Mouse (Mus musculus) erythroblast, adult 5-6 weeks (primary cell): Measurements from ENCODE around the gene Ppp1r13l. TPM values are rescaled to one million over a fixed set of nuclear protein-coding genes. Genes with fewer than 3 reads are reported as not detected.

Experiments used
- ATAC-seq: replicated peaks from 2 replicates; pipeline ENCODE4 v1.8.0; 2016; ENCODE audit warnings: moderate number of reproducible peaks, mild to moderate bottlenecking, moderate TSS enrichment, inconsistent platforms; ENCODE audit not compliant: poor library complexity, low FRiP score, severe bottlenecking
- total RNA-seq, 2 experiments: library from RNA; stranded (forward) in 1 of 2; stranded (reverse) in 1 of 2; fragments of 150-400 nt in 1 of 2; fragments of 200-764, 138-1000 nt in 1 of 2; gene quantifications; 2 replicates each; pipeline versions ENCODE4 v1.2.3 to v1.2.4; 2015 to 2017; ENCODE audit warnings: low replicate concordance in 2 of 2

The Ppp1r13l gene
- total RNA-seq, 2 experiments from 2014 or later: 0.19 TPM; not detected in 1

DNA sequence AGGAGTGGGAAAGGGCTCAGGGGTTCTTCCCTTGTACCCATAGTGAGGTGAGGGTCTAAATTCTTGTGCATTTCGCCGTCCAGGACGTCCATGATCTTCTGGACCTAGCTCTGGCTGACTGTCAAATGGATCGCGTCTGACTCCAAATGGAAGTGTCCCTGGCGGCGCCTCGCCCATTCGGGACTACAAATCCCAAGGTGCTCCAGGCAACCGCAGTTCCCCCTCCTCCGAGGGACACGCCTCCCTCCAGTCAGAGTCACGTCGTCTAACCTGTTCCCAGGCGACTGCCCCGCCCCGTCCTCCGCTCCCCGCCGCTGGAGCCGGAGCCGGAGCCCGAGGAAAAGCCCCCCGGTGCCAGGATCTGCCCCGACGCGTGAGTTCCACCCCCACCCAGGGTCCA is 1.4 kb downstream of the Ppp1r13l start:
- peak; percentile 80 for ATAC-seq

DNA sequence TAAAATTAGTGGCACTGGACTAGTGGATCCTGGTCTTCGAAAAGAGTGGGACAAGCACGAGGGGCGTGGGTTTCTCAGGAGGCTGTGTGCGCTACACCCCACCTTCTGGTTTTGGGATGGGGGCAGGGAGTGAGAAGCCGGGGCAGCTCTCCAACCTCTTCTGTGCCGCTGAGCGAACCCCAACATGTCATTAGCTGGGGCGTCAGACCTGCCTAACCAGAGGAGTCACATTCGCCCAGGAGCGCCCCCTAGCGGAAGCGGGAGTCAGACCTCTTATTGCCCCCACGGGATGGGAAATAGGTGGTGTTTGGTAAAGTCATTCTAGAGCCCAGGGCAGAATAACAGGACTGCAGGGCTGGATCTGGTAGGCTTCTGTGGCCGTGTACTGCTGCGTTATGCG is 2.2 kb downstream of the Ppp1r13l start:
- peak; percentile 47 for ATAC-seq

DNA sequence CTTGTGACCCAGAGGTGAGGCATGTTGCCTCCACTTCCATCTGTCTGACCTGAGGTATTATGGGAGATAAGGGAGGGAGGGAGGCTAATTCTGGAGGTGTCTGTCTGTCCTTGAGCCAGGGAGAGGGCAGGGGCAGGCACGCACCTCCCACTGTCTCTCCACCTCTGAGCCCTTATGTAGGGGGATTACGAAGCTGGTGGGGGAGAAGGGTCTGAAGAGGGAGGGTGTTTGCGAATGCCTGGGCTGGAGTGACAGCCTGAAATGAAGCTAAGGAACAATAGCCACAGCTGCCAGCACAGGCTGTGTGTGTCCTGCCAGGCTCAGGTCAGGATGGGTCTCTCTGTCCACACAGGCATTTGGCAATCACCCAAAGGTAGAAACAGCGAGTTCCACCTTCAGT is 2.7 kb downstream of the Ppp1r13l start:
- ATAC-seq: no peak

DNA sequence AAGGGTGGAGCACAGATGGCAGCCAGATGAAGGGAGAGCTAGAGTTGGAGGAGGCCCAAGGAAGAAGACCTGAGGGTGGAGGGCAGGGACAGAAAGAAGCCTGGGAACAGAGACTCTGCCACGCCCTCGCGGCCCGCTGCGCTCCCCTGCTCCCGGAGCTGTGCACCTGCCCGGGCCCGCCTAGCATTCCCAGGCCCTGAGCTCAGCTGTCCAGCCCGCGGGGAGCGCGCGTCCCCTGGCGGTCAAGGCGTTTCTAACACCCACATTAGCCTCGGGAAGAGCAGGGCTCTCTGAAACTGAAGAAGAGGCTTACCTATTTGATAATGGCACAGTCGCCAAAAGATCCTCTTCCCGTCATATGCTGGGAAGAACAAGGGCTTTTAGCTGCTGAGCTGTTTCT is 4.3 kb downstream of the Ppp1r13l start:
- ATAC-seq: no peak

GRCm38 (mm10) chr7:19365376-19365775 is 5.8 kb downstream of the Ppp1r13l start:
- no peak for ATAC-seq

- no peak for ATAC-seq
Observed at GRCm38 (mm10) chr7:19368380-19368779, 8.8 kb downstream of the Ppp1r13l start.

DNA sequence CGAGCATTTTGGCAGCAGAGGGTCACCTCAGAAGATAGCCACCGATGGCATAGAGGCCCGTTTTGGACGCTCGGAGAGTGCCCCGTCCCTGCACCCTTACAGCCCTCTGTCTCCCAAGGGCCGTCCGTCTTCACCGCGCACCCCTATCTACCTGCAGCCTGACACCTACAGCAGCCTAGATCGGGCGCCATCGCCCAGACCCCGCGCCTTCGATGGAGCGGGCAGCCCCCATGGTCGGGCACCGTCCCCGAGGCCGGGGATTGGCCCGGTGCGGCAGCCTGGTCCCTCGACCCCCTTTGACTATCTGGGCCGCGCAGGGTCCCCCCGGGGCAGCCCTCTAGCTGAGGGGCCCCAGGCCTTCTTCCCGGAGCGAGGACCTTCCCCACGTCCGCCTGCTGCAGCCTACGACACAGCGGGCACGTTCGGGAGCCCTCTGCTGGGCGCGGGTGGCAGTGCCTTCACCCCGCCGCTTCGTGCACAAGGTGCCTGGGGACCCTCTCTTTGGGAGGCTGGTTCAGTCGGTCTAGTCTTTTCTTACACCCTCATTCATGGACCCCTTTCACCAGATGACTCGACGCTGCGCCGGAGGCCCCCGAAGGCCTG is 10.4 kb downstream of the Ppp1r13l start:
- no peak; the same call in 1 of the 2 replicates for ATAC-seq

GRCm38 (mm10) chr7:19373367-19373766 is 13.8 kb downstream of the Ppp1r13l start:
- no peak for ATAC-seq

- ATAC-seq: no peak
Observed at GRCm38 (mm10) chr7:19375368-19375767, 15.8 kb downstream of the Ppp1r13l start.

DNA sequence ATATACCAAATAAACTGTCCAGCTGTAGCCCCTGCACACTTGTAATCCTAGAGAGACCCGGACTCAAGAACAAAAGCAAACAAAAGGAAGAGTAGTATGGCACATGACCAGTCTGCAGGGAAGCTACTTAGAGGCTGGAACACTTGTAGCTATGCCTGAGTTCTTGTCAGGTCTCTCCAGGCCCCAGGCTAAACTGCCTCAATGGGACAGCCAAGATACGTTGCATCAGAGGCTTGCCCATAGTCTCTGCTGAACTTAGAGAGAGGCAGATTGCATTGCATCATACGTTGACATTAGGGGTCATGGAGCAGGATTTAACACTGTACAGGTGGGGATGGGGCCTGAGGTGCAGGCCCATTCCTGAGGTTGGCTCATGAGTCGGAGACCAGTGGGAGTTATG is 16.5 kb downstream of the Ppp1r13l start:
- ATAC-seq: no peak

DNA sequence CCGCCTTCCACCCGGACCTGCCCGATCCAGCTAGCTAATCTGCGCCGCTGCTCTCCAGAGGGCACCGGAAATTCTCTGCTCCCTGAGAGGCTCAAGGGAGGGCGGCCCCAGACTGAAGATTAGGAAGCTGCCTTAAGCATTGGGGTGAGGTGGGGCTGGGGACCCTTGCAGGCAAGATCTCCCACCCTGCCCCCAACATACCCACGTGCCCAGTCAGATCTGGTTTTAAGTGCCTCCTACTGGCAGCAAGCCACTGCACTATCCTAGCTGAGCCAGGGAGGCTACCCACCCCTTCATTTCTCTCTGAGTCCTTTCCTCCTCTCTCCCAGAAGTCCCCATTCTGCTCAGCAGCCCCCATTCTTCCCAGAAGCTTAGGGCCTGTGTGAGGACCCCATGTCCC is 18.5 kb downstream of the Ppp1r13l start:
- ATAC-seq: no peak

GRCm38 (mm10) chr7:19381377-19382165 is 22.0 kb downstream of the Ppp1r13l start, which contains the start of gene Ercc2:
TSS of gene Ercc2 (plus strand) at chr7:19382010.
- ATAC-seq: peak; percentile 99

- ATAC-seq: peak; percentile 52
Observed at GRCm38 (mm10) chr7:19382166-19382541, 22.6 kb downstream of the Ppp1r13l start.

DNA sequence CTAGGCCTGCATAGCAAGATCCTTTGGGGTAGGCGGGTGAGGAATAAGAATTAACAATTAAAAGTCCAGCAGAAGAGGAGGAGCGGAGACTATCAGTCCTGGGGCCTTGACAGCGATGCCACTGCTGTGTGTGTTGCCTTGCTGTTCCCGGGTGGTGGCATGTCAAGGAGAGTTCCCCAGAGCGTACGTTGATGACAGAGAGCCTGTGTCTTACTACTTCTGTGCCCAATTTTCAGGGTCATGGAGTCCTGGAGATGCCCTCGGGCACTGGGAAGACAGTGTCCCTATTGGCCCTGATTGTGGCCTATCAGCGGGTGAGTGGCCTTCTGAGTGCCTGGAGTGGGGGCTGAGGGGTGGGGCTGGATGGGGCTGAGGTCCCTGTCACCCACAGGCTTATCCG is 24.2 kb downstream of the Ppp1r13l start:
- ATAC-seq: no peak

DNA sequence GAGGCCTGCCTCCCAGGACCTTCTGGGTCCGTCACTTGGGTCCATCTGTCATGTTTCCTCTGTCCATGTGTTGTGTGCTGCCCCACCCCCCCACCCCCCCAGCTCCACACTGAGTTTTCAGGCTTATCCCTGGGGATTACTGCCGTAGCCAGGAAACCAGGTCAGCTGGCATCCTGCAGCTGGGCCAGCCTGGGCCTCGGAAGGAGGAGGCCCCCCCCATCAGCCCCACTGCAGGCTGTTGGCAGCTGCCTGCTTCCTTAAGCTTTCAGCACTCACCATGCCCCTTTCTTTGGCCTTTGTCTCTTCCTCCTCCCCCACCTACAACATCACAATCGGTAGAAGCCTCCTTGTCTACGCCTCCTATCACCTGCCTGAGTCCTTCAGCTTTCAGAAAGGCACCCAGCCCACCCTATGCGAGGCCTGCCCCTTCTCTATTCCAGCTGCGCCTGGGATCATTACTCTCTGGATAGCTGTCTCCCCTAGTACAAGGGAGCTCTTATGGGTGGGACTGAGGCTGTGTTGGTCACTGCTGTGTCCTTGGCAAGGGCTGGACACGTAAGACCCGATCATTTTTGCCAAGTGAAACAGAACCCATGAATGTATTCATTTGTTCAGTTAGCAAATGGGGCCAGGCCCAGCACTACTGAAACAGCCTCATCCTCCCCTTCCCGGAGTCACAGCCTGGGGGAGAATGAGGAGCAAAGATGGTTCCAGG is 29.3 kb downstream of the Ppp1r13l start:
- no peak for ATAC-seq

GRCm38 (mm10) chr7:19394484-19394883 is 34.9 kb downstream of the Ppp1r13l start:
- no peak for ATAC-seq

- no peak for ATAC-seq
Observed at GRCm38 (mm10) chr7:19399496-19400280, 40.1 kb downstream of the Ppp1r13l start.

- ATAC-seq: no peak
Observed at GRCm38 (mm10) chr7:19400946-19401345, 41.4 kb downstream of the Ppp1r13l start.

DNA sequence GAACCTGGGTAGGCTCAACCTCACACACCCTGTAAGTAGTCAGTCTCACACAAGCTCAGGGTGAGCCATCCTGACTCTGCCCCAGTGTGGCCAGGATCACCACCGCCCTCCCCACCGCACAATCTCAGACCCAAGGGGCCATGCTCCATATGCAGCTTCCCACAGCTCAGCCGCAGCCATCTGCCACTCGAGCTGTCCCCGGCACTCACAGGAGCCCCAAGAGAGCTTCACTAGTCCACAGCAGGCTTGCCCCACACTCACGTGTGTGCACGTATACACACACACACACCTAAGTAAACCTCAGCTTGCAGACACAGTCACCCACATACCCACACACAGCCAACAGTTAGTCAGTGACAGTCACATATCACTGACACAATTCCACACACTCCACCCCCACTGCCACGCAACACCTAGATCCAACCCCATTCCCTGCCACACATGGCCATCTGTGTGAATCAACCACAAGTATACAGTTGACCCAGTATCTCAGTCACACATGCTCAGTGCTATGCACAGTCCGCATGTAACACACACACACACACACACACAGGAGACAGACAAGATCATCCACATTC is 43.1 kb downstream of the Ppp1r13l start:
- no peak for ATAC-seq
